Mouse (Mus musculus) kidney, adult 2 months (tissue): ENCODE results near the gene Fgf9.

Experiments used
- CTCF ChIP-seq: fragments of 200-500 bp; conservative IDR thresholded peaks from 2 replicates; pipeline ENCODE4 v1.5.1; 2011; ENCODE audit warnings: low read depth, mild to moderate bottlenecking, control low read depth, low read length, moderate library complexity, mixed read lengths; ENCODE audit not compliant: insufficient read depth, insufficient read length
- POLR2A ChIP-seq: fragments of 200-500 bp; IDR thresholded peaks from one replicate; pipeline ENCODE4 v1.6.1; 2011; ENCODE audit warnings: low read depth, low read length, control low read depth

DNA sequence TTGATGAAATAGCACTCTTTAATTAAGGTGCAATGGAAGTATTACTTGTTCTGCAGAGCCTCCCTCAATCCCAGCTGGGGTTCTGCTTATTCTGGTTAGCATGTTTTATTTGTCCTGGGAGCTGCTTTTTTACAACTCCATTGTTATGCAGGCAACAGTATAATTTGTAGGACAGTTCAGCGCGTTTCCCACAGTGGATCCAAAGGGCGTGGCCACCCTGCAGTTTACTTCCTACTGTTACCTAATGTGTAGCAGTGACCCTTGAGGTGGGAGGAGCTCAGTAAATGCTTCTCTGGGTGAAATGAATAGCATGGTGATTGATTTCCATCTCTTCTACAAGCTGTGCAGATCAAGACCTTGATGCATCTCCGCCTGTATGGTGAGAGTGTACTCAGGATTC lies 17.0 kb downstream of the Fgf9 start:
- TF ChIP-seq POLR2A, result no peak
- no peak for TF ChIP-seq CTCF
